Mouse (Mus musculus) spleen, postnatal 14 days (tissue): ENCODE measurements around the gene Neu1.

Source experiments
- DNase-seq, 2 experiments: peaks; one replicate each; pipeline ENCODE4 v3.0.0; 2021 to 2022; ENCODE audit warnings: low spot score in 2 of 2

Neu1 gene

GRCm38 (mm10) chr17:34902895-34903294 is 28.2 kb upstream of the Neu1 start:
- DNase-seq: no peak

- DNase-seq: no peak
Observed at GRCm38 (mm10) chr17:34910982-34911381, 20.1 kb upstream of the Neu1 start.

GRCm38 (mm10) chr17:34911945-34912351 is 19.1 kb upstream of the Neu1 start:
- peak; percentile 73 to 86 for DNase-seq

GRCm38 (mm10) chr17:34913930-34914665 is 17.0 kb upstream of the Neu1 start, which contains the start of gene Slc44a4:
TSS of gene Slc44a4 (plus strand) at chr17:34914466.
- no peak for DNase-seq

GRCm38 (mm10) chr17:34915410-34915831 is 15.6 kb upstream of the Neu1 start:
- DNase-seq: no peak

DNA sequence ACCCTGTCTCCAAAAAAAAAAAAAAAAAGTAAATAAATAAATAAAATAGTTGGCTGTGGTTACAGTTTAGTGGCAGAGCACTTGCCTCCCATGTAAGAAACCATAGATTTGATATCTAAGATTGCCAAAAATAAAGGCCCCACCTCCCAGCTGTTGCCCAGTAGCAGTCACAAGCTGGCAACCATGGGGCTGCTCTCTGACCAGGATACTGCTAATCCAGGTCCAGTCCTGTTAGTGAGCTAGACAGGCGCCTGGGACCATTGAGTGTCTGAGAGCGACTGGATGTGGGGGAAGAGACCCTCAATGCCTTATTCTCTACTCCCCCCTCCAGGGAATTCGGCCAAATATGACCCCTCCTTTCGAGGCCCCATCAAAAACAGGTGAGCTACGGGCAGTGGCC is 14.7 kb upstream of the Neu1 start:
- no peak for DNase-seq

- DNase-seq: no peak
Observed at GRCm38 (mm10) chr17:34917188-34917587, 13.9 kb upstream of the Neu1 start.

GRCm38 (mm10) chr17:34922939-34923338 is 8.1 kb upstream of the Neu1 start:
- no peak for DNase-seq

DNA sequence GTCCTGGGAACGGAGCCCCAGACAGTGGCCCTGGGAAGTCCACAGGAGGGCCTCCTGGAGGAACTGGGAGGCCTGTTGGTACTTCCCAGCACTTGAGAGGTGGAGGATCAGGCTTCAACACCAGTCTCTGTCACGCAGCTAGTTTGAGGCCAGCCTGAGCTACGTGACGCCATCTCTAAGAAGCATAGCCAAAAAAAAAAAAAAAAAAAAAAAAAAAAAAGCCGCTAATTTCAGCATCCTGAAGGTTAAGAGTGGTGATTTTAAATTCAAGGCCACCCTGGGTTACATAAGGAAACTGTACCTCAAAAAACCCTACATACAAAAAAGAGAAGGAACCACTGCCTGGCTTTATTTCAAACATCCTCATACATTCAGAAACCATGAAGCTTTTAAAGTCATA is 6.8 kb upstream of the Neu1 start:
- DNase-seq: no peak

- no peak for DNase-seq
Observed at GRCm38 (mm10) chr17:34927306-34928019, 3.6 kb upstream of the Neu1 start.

- no peak for DNase-seq
Observed at GRCm38 (mm10) chr17:34928841-34929240, 2.2 kb upstream of the Neu1 start.

DNA sequence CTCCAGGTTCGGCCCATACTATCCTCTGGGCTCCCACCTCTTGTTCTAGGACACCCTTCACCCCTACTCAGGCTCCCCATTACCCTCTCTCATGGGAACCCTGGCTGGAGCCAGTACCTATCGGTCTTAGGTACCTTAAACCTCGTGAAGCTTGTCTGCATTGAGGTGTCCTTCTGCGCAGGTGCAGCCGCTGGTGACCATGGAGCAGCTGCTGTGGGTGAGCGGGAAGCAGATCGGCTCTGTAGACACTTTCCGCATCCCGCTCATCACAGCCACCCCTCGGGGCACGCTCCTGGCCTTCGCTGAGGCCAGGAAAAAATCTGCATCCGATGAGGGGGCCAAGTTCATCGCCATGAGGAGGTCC is 664 bp downstream of the Neu1 start:
- no peak for DNase-seq

- DNase-seq: no peak
Observed at GRCm38 (mm10) chr17:34932287-34932686, 1.2 kb downstream of the Neu1 start.

GRCm38 (mm10) chr17:34934031-34934430 is 3.0 kb downstream of the Neu1 start:
- DNase-seq: no peak

DNA sequence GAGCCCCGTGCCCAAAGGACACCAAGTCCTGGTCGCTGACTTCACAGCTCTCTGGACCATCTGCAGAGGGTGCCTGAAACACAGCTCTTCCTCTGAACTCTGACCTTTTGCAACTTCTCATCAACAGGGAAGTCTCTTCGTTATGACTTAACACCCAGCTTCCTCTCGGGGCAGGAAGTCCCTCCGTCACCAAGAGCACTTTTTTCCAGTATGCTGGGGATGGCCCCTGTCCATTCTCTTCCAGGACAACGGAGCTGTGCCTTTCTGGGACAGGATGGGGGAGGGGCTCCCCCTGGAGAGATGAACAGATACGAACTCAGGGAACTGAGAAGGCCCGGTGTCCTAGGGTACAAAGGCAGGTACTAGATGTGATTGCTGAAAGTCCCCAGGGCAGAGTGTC is 3.8 kb downstream of the Neu1 start:
- DNase-seq: no peak

GRCm38 (mm10) chr17:34937960-34938505 is 7.0 kb downstream of the Neu1 start:
- no peak for DNase-seq

DNA sequence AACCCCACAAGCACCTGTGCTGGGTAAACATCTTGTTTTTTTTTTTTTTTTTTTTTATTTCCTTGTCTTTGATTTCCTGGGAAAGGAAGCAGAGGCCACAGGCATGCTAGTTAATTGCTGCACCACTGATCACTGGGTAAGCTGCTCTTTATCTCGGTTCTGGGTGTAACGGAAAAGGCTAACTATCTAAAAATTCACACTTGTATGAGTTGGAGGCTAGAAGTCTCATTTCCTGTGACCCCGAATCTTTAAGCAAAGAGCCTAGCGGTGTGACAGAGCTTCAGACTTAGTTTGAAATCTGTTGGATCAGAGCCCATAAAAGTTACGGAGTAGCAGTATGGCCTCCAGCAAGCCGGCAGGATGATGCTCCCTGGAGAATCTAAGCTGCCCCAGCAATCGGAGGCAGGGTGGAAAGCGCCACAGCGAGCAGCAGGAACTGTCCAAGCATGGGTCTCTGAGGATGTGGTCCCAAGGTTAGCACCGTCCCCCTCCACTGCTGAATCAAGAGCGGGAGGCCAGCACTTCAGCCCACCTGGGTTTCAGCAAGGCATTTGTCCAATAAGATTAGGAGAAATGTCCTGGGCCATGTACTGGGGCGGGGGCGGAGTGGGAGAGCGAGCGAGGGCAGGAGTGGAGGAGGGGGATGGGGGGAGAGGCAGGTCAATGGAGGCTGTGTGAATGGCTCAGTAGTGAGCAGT is 10.4 kb downstream of the Neu1 start:
- no peak for DNase-seq

DNA sequence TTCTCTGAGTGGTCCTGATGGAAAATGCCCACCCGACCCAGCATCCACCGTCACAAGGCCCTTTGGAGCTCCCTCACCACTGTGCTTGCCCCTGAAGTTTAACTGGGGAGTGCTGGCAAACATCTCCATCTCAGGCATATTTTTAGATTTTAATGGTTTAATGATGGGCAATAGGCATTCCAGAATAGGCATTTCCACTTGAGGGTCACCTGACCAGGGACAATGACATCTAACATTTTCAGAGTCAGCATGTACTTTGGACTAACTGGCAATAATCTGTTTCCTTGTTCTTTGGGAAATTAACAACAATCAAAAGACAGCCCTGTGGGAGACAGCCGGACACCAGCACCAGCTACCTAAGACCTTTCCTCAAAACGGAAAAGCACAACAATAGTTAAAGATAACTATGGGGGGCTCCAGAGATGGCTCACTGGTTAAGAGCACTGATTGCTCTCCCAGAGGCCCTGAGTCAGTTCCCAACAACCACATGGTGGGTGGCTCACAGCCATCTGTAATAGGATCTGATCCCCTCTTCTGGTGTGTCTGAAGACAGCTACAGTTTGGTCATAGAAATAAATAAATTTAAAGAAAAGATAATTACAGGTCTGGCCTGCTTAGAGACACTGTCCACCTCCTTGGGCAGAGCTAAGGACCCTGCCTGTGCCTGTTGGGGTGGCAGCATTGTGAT is 12.2 kb downstream of the Neu1 start:
- no peak for DNase-seq

DNA sequence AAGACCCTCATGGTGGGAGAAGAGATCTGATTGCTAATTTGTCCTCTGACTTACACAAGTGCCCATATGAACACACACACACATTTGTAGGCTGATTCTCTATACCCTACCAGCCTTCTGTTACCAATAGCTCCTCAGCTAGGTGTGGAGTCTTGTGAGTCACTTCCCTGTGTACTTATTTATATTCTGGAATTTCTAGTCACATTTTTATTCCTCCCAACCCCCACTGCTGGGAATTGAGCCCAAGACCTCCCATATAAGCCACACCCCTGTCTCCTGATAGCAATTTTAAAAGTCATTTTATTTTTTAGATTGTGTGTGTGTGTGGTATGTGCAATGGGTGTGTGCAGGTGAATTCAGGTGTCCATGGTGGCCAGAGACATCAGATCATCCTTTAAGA is 13.3 kb downstream of the Neu1 start:
- DNase-seq: no peak

- no peak for DNase-seq
Observed at GRCm38 (mm10) chr17:34946486-34947140, 15.6 kb downstream of the Neu1 start.

- DNase-seq: no peak
Observed at GRCm38 (mm10) chr17:34947606-34948005, 16.6 kb downstream of the Neu1 start.
